Mouse (Mus musculus) olfactory bulb, adult 2 months (tissue): ENCODE data around the gene Cnp.

Experiments
- CTCF ChIP-seq: fragments of 200-500 bp; IDR thresholded peaks from 2 replicates; pipeline ENCODE4 v1.5.1; 2012; ENCODE audit warnings: low read depth, mild to moderate bottlenecking, low read length, moderate library complexity; ENCODE audit not compliant: insufficient read depth
- POLR2A ChIP-seq: fragments of 200-500 bp; IDR thresholded peaks from 2 replicates; pipeline ENCODE4 v1.6.1; 2012; ENCODE audit warnings: mild to moderate bottlenecking, low read depth, low read length, moderate library complexity; ENCODE audit not compliant: insufficient read depth

DNA sequence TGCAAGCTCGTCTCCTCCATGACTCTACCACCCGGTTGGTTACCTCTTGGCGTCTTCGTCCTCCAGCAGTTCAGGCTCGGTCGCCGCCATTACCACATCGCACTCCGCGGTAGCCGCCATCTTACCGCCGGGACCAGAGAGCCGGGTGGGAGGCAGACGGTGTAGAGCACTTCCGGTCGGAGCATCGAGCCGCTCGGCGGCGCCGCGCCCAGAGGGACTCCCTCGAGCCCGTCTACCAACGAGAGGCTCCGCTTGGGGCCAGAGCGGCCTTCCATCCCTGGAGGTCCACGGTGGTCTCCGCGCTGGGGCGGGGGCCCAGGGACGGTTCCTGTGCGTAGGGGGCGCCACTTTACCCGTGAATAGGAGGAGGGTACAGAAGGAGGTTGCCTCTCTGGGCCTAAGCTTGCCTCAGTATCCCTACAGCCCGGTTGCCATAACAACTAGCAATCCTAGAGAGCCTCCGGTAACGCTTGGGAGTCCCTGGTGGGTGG, 44.8 kb downstream of the Cnp start:
- peak; percentile 7; the same call in 1 of the 2 replicates for TF ChIP-seq CTCF
- 0 out of 2 replicates have a peak, but pooled peaks have one; percentile 29 for TF ChIP-seq POLR2A
